Mouse (Mus musculus) hindbrain, embryonic 15.5 days (tissue): ENCODE measurements around the gene Msmp. TPM values are rescaled to one million over a fixed set of nuclear protein-coding genes. Genes with fewer than 3 reads are reported as not detected.

ENCODE experiments used
- ATAC-seq: fragments of 200-750 bp; cut with Nextera tagmentation; 2 replicates; pipeline ENCODE4 v1.8.0; 2017; ENCODE audit warnings: low read depth, moderate number of reproducible peaks, moderate TSS enrichment; ENCODE audit not compliant: low FRiP score
- H3K27ac ChIP-seq: fragments of 300-500 bp; sonication (generic); replicated peaks from 2 replicates; pipeline ENCODE4 v1.5.1; 2015; ENCODE audit warnings: mild to moderate bottlenecking, inconsistent platforms
- H3K27me3 ChIP-seq: fragments of 300-500 bp; sonication (generic); 2 replicates; pipeline ENCODE4 v1.6.1; 2015; ENCODE audit warnings: control low read depth, inconsistent platforms
- H3K36me3 ChIP-seq: fragments of 300-500 bp; sonication (generic); 2 replicates; pipeline ENCODE4 v1.6.1; 2015; ENCODE audit warnings: control low read depth, inconsistent platforms
- H3K4me1 ChIP-seq: fragments of 300-500 bp; sonication (generic); replicated peaks from 2 replicates; pipeline ENCODE4 v1.6.1; 2015; ENCODE audit warnings: control low read depth, inconsistent platforms
- H3K4me2 ChIP-seq: fragments of 300-500 bp; sonication (generic); 2 replicates; pipeline ENCODE4 v1.6.1; 2015; ENCODE audit warnings: moderate library complexity, mild to moderate bottlenecking, inconsistent platforms
- H3K4me3 ChIP-seq: fragments of 300-500 bp; sonication (generic); 2 replicates; pipeline ENCODE4 v1.5.1; 2015; ENCODE audit warnings: mild to moderate bottlenecking, inconsistent platforms
- H3K9ac ChIP-seq: fragments of 300-500 bp; sonication (generic); 2 replicates; pipeline ENCODE4 v1.6.1; 2015; ENCODE audit warnings: inconsistent platforms
- H3K9me3 ChIP-seq: fragments of 300-500 bp; sonication (generic); 2 replicates; pipeline ENCODE4 v1.6.1; 2016; ENCODE audit warnings: control low read depth, inconsistent platforms
- WGBS: fragments of 180-500 bp; shearing (Covaris S2); methylation state at CpG from one replicate; pipeline ENCODE4 v1.1.7; 2015; 5-methylcytosine and 5-hydroxymethylcytosine counted together
- polyA plus RNA-seq: library from polyadenylated mRNA; unstranded; fragments of >200 nt; fragmentation: Nextera tagmentation; extraction: Ambion mirVana; gene quantifications from 2 replicates; pipeline ENCODE4 v1.2.1, GENCODE M21; 2015

Msmp gene
- polyA plus RNA-seq, 1 experiment from 2014 or later, result 1.6 TPM

DNA sequence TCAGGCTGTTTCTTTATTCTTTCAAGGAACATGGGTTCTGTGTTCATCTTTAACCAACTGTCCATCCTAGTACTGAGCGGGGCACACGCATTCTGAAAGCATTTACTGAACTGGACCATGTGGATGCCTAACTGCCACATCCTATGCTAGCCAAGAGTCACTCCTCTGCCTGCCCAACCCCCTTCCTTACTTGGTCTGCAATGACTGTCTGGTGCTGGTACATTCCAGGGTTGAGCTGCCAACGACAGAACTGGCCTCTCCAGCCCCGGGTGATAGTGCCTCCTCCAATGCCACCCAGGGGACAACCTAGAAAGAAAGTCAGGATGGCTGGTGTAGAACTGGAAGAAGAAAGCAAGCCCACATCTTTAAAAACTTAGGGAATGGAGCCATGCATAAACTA lies 10.7 kb downstream of the Msmp start:
- Histone ChIP-seq H3K36me3 (peaks cover 50% of the 10 kb centered on the region), H3K27me3 (no peaks in the 10 kb centered on the region), H3K4me2 (no peak overlapping the region), H3K4me1 (peaks cover 36% of the 10 kb centered on the region), H3K27ac (no peak overlapping the region), H3K9ac (no peak overlapping the region), H3K9me3 (no peaks in the 10 kb centered on the region), H3K4me3 (no peak overlapping the region)
- no peak for ATAC-seq
- WGBS, result 92% methylated on average over 4 of the region's 4 CpGs

DNA sequence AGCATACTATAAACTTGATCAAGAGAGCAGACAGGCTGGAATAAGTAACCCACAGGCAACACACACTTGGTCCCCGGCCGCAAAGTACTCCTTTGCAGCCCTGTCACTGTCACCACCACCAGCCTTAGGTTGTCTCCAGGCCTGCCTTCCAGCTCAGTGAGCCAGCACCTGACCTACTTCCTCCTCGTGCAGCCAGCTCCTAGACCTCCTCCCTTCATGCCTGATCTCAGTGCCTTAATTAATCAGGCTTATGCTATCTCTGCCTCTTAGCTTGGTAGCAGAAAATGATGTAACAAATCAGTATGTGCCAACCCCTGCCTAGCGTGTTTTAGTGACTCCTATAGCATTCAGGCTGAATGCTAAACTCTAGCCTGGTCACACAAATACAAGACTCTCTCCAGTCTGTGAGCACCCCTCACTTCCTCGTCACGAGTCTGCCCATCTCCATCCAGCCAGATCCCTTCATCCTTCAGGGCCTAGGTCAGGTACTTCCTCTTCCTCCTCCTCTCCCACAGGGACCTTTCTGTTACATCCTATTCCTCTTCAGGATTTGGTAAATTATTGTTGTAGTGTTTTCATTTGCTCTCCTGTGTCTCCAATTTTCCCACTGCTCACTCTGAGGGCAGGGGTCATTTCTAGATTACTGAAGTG lies 12.8 kb downstream of the Msmp start:
- WGBS, result 84% methylated on average over 6 of the region's 6 CpGs
- no peak overlapping the region for H3K4me3 ChIP-seq
- H3K27ac ChIP-seq, result no peak overlapping the region
- H3K27me3 ChIP-seq, result no peaks in the 10 kb centered on the region
- peaks cover 71% of the 10 kb centered on the region for H3K36me3 ChIP-seq
- H3K9me3 ChIP-seq, result no peaks in the 10 kb centered on the region
- ATAC-seq, result no peak
- H3K4me1 ChIP-seq, result peaks cover 19% of the 10 kb centered on the region
- no peak overlapping the region for H3K4me2 ChIP-seq
- no peak overlapping the region for H3K9ac ChIP-seq

DNA sequence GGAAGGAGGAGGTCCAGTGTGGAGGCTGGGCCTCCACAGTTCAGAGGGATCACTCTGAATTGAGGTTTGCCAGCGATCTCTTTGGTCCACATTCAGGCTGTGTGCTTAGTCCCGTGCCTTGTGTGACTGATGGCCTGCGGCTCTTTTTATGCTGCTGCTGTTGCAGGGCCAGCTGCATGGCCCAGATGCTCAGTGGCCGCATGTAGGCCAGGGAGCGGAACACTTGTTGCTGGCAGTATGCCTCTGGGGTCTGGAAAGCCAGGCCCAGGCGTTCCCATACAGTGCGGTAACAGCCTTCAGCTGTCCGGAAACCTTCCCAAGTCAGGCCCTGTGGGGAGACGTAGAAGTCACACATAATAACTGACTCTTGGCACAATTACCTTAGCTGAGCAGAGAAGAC lies 17.2 kb downstream of the Msmp start:
- Histone ChIP-seq H3K9me3 (no peaks in the 10 kb centered on the region), H3K36me3 (peaks cover 79% of the 10 kb centered on the region), H3K4me2 (no peak overlapping the region), H3K9ac (no peak overlapping the region), H3K27me3 (no peaks in the 10 kb centered on the region), H3K4me3 (no peak overlapping the region), H3K27ac (no peak overlapping the region), H3K4me1 (peaks cover 14% of the 10 kb centered on the region)
- 92% methylated on average over 9 of the region's 9 CpGs for WGBS
- no peak for ATAC-seq

GRCm38 (mm10) chr4:43564231-43564630 lies 20.1 kb downstream of the Msmp start:
- Histone ChIP-seq H3K4me1 (peaks cover 38% of the 10 kb centered on the region), H3K9ac (no peak overlapping the region), H3K27me3 (no peaks in the 10 kb centered on the region), H3K27ac (no peak overlapping the region), H3K9me3 (no peaks in the 10 kb centered on the region), H3K36me3 (peaks cover 50% of the 10 kb centered on the region), H3K4me3 (no peak overlapping the region), H3K4me2 (no peak overlapping the region)
- no peak for ATAC-seq
- 52% methylated on average over 2 of the region's 2 CpGs for WGBS

GRCm38 (mm10) chr4:43563601-43563875 lies 20.8 kb downstream of the Msmp start:
- 87% methylated on average over 4 of the region's 4 CpGs for WGBS
- peaks cover 44% of the 10 kb centered on the region for H3K4me1 ChIP-seq
- H3K4me2 ChIP-seq, result peak overlapping the region; percentile 87
- H3K9ac ChIP-seq, result peak overlapping the region; percentile 93
- ATAC-seq, result no peak
- H3K36me3 ChIP-seq, result peaks cover 45% of the 10 kb centered on the region
- H3K9me3 ChIP-seq, result no peaks in the 10 kb centered on the region
- peak overlapping the region; percentile 88 for H3K4me3 ChIP-seq
- no peaks in the 10 kb centered on the region for H3K27me3 ChIP-seq
- H3K27ac ChIP-seq, result no peak overlapping the region; the same call in 1 of the 2 replicates

GRCm38 (mm10) chr4:43562769-43563600 lies 21.3 kb downstream of the Msmp start:
- ATAC-seq, result peak; percentile 42; the same call in 1 of the 2 replicates
- Histone ChIP-seq H3K27ac (peak overlapping the region; percentile 98), H3K4me1 (peaks cover 49% of the 10 kb centered on the region), H3K4me2 (peak overlapping the region; percentile 87), H3K36me3 (peaks cover 40% of the 10 kb centered on the region), H3K4me3 (peak overlapping the region; percentile 88), H3K9me3 (no peaks in the 10 kb centered on the region), H3K9ac (peak overlapping the region; percentile 93), H3K27me3 (no peaks in the 10 kb centered on the region)
- 8% methylated on average over 22 of the region's 22 CpGs for WGBS

GRCm38 (mm10) chr4:43561997-43562768 lies 22.1 kb downstream of the Msmp start, which contains the start of the genes Creb3 and Tln1:
TSS of gene Creb3 (plus strand) at chr4:43562332.
TSS of gene Tln1 (minus strand) at chr4:43562691.
- ATAC-seq, result peak; percentile 96
- WGBS, result under 1% methylated on average over 61 of the region's 62 CpGs
- peak within 1 kb of the TSS; percentile 93 for H3K9ac ChIP-seq
- H3K27me3 ChIP-seq, result no peaks in the 10 kb centered on the region
- peak within 1 kb of the TSS; percentile 88 for H3K4me3 ChIP-seq
- H3K4me2 ChIP-seq, result peak within 1 kb of the TSS; percentile 87
- H3K27ac ChIP-seq, result peak within 1 kb of the TSS; percentile 98
- H3K36me3 ChIP-seq, result peaks cover 32% of the 10 kb centered on the region
- H3K9me3 ChIP-seq, result no peaks in the 10 kb centered on the region
- peaks cover 49% of the 10 kb centered on the region for H3K4me1 ChIP-seq

DNA sequence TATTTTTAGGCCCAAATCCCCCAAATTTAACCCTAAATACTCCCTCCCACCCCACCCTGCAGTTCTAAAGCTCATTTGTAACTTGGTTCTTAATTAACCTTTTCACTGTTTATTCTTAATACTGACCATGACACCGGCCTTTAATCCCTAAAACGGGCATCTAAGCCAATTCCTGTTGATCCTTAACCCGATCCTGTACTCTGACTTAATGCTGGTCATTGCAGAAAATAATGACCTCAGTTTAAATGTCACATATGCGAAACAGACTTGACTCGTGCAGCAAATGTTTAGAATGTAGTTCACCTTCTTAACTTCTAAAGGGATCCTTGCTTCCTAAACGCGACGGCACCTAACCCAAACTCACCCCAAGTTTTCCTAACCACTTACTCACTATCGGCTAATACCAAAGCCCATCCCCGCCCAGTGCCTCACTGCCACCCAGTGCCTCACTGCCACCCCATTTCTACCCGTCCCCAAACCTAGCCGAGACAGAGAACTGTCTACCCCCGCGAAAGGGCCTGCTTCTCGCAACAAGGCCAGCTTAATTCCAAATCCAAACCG lies 22.8 kb downstream of the Msmp start:
- H3K4me2 ChIP-seq, result peak overlapping the region; percentile 87
- H3K9ac ChIP-seq, result peak overlapping the region; percentile 93
- no peaks in the 10 kb centered on the region for H3K9me3 ChIP-seq
- peaks cover 49% of the 10 kb centered on the region for H3K4me1 ChIP-seq
- peak overlapping the region; percentile 98 for H3K27ac ChIP-seq
- no peak for ATAC-seq
- H3K36me3 ChIP-seq, result peaks cover 25% of the 10 kb centered on the region
- WGBS, result 3% methylated on average over 16 of the region's 16 CpGs
- H3K4me3 ChIP-seq, result peak overlapping the region; percentile 88
- no peaks in the 10 kb centered on the region for H3K27me3 ChIP-seq

- H3K27me3 ChIP-seq, result no peaks in the 10 kb centered on the region
- no peak overlapping the region for H3K27ac ChIP-seq
- peak overlapping the region; percentile 87 for H3K4me2 ChIP-seq
- 42% methylated on average over 2 of the region's 2 CpGs for WGBS
- H3K4me1 ChIP-seq, result peaks cover 49% of the 10 kb centered on the region
- H3K36me3 ChIP-seq, result peaks cover 24% of the 10 kb centered on the region
- no peaks in the 10 kb centered on the region for H3K9me3 ChIP-seq
- peak overlapping the region; percentile 93; the same call in 1 of the 2 replicates for H3K9ac ChIP-seq
- no peak for ATAC-seq
- peak overlapping the region; percentile 88 for H3K4me3 ChIP-seq
Observed at GRCm38 (mm10) chr4:43560976-43561375, 23.3 kb downstream of the Msmp start.

- no peak overlapping the region for H3K4me3 ChIP-seq
- no peak overlapping the region for H3K27ac ChIP-seq
- no peaks in the 10 kb centered on the region for H3K27me3 ChIP-seq
- no peak overlapping the region for H3K9ac ChIP-seq
- peaks cover 25% of the 10 kb centered on the region for H3K36me3 ChIP-seq
- H3K4me1 ChIP-seq, result peaks cover 49% of the 10 kb centered on the region
- H3K9me3 ChIP-seq, result no peaks in the 10 kb centered on the region
- no peak for ATAC-seq
- 48% methylated on average over 6 of the region's 6 CpGs for WGBS
- peak overlapping the region; percentile 87 for H3K4me2 ChIP-seq
Observed at GRCm38 (mm10) chr4:43560243-43560611, 24.1 kb downstream of the Msmp start.

DNA sequence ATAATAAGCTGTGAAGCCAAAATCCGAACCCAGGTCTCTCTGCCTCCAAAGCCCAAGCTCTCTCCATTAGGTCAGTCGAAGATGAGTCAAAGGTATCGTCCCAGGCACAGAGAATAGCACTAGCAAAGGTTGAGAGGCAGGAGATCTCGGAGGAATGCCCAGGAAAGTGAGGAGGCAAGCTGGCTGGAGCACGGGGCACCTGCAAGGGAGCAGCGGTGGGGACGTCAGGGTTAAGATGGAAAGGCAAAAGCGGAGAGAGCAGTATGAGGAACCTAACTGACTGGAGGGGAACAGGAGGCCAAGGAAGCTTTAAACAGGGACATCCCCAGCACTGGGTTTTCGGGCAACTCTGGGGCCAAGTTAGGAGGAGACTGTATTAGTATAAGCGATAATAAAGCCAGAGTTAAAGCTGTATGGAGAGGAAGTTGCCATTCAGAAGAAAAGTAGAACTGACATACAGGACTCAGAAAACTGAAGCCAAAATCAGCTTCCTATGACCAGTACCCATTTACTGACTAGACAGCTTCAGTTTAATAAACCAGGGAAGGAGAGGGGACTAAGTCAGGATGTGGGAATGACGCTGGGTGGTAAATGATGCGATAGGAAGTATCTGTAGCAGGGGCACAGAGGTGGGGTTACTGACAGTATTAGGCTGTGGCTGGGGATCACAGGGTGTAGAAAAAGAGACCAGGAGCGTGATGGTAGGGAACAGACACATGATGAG lies 24.6 kb downstream of the Msmp start:
- H3K4me3 ChIP-seq, result no peak overlapping the region
- no peak for ATAC-seq
- H3K27ac ChIP-seq, result no peak overlapping the region
- peak overlapping the region; percentile 87 for H3K4me2 ChIP-seq
- no peaks in the 10 kb centered on the region for H3K27me3 ChIP-seq
- H3K9ac ChIP-seq, result no peak overlapping the region
- peaks cover 25% of the 10 kb centered on the region for H3K36me3 ChIP-seq
- H3K4me1 ChIP-seq, result peaks cover 49% of the 10 kb centered on the region
- WGBS, result 83% methylated on average over 13 of the region's 13 CpGs
- no peaks in the 10 kb centered on the region for H3K9me3 ChIP-seq
